Mouse (Mus musculus): Measurements from ENCODE around the gene Eml1.

DNA sequence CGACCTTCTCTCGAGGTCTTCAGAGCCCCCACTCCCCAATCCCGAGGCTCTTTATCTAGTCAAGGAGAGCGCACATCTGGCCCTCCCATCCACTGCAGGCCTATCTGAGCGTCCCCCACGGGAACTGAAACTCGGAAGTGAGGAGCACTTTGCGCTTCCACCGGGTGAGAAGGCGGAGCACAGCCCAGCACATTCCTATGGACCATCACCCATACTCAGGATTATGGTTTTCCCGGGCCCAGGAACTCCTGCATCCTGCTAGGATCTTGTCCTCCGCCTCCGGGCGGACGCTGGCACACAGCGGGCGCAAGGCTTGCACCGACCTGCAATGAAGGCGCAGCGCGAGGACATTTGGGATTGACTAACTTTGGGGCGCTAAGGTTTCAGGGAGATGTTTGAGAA is 37.3 kb upstream of the Eml1 start:
- TF ChIP-seq CTCF (IDR thresholded peaks at IDR 0.05; ENCODE audit: low read depth) (no peak), EP300 (IDR thresholded peaks at IDR 0.05; ENCODE audit: low read depth) (no peak)

Data from heart, postnatal 0 days (tissue).